Mouse (Mus musculus) olfactory bulb, adult 2 months (tissue): ENCODE results near the gene Bnc2.

ENCODE experiments used
- CTCF ChIP-seq: fragments of 200-500 bp; IDR thresholded peaks from 2 replicates; pipeline ENCODE4 v1.5.1; 2012; ENCODE audit warnings: low read depth, mild to moderate bottlenecking, low read length, moderate library complexity; ENCODE audit not compliant: insufficient read depth
- POLR2A ChIP-seq: fragments of 200-500 bp; IDR thresholded peaks from 2 replicates; pipeline ENCODE4 v1.6.1; 2012; ENCODE audit warnings: mild to moderate bottlenecking, low read depth, low read length, moderate library complexity; ENCODE audit not compliant: insufficient read depth

GRCm38 (mm10) chr4:84228551-84228950 is 446.5 kb downstream of the Bnc2 start:
- TF ChIP-seq CTCF: no peak
- no peak for TF ChIP-seq POLR2A
